Mouse (Mus musculus) thymus, postnatal 0 days (tissue): Measurements from ENCODE around the gene Timm13. TPM values are rescaled to one million over a fixed set of nuclear protein-coding genes. Genes with fewer than 3 reads are reported as not detected.

ENCODE experiments used
- DNase-seq: peaks from one replicate; pipeline ENCODE4 v3.0.0-alpha.2; 2015; ENCODE audit warnings: low spot score
- polyA plus RNA-seq: library from polyadenylated mRNA; unstranded; fragments of >200 nt; fragmentation: Nextera tagmentation; extraction: Ambion mirVana; gene quantifications from 2 replicates; pipeline ENCODE4 v1.2.1, GENCODE M21; 2015

Timm13 gene
- 337 and 351 TPM in 2 replicates for polyA plus RNA-seq

GRCm38 (mm10) chr10:80900318-80901247, at the start of gene Timm13:
Timm13 (minus strand) TSS chr10:80900969.
- peak; percentile 99 for DNase-seq

- no peak for DNase-seq
These were observed 49.5 kb upstream of the Timm13 start for GRCm38 (mm10) chr10:80950314-80950713.

- no peak for DNase-seq
These were observed 48.3 kb upstream of the Timm13 start for GRCm38 (mm10) chr10:80949081-80949480.

DNA sequence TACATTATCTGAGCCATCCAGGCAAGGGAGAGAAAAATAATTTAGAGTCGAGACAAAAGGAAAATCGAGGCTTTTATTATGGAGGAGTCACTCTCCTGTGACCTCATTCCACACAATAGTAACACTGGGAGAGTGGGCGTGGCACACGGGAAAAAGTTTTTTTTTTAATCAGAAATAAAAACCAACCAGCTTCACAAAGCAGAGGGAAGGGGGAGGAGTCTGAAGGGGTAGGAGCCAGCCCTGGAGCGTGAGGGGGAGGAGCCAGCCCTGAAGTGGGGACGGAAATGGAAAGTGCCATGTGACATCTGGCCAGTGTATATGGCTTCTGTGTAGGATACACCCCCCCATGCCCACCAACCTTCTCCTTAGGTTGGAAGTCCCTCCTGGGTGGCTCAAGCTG, 47.8 kb upstream of the Timm13 start:
- no peak for DNase-seq

GRCm38 (mm10) chr10:80947802-80948201, 47.0 kb upstream of the Timm13 start:
- DNase-seq = no peak

DNA sequence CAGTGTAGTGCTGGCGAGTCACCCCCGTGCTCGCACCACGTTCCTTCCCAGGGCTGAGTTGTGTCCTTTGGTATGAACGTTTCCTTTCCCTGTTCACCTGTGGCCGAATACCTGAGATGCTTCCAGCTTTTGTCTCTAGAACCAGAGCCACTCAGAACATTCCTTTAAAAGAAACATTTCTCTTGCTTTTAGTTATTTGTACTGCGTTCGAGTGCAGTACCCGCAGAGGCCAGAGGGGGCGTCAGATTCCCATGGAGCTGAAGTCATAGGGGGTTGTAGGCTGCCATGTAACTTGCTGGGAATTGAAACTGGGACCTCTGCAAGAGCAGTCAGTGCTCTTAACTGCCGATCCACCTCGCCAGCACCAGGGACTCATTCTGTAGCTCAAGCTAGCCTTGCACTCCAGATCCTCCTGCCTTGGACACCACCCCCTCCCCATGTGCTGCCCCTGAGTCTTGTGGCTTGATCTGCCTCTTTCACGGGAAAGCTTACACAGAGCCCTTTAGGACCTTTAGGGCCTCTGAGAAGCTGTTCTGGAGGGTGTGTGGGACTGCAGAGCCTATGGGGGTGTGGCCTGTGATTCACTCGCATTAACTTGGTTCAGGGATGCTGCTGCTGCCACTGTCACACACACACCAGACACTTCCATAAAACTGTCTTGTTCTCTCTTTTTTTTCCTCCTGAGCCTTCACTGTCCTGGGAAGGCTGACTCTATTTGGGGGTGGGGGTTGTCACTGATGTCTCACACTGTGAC, 46.1 kb upstream of the Timm13 start:
- no peak for DNase-seq

DNA sequence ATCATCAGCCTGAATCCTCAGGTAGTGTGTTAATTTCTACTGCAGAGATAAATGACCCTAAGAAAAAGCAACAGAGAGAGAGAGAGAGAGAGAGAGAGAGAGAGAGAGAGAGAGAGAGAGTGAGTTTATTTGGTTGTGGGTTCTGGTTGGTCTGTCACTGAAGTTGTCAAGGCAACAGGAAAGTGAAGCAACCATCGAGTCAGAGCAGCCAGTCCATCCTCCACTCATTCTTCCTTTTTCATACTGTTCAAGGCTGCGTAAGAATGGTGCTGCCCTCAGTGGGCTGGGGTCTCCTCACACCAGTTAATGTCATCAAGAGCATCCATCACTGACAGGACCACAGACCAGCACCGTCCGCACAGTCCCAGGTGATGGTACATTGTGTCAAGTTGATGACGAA, 43.5 kb upstream of the Timm13 start:
- DNase-seq = no peak

DNA sequence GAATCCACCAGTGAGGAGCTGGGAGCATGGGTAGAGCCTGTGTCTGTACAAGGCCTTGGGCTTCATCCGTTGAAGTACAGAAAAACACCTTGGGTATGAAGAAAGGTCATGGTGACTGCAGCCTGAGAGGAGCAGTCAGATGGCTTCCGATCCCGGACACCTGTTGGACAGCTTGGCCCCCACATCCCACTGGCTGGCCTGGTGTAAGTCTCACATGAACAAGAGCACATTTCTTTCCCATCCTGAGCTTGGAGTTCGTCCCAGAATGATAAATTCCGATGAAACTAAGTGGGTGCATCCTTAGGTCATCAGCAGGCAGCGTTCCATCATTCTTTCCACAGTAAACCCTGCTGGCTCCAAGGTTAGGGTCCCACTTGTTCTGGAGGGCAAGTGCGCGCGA, 42.9 kb upstream of the Timm13 start:
- no peak for DNase-seq

DNA sequence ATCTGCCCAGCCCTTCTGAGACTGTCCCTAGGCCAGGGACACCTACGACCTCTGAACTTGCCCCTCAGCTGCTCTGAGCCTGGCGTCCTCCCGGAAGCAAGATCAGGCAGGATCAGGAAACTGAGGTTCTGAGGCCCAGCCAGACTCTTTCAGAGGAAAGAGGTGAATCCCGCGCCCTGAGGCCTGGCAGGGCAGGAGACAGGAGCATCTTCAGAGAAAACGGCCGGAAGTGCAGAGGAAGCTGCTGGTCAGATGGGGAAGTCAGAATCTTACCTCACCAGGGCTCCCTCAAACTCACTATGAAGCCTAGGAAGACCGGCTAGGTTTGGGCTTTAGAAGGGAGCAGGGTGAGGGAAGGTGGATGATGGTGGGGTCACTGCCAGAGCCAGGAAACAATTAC, 42.1 kb upstream of the Timm13 start:
- DNase-seq = no peak

DNA sequence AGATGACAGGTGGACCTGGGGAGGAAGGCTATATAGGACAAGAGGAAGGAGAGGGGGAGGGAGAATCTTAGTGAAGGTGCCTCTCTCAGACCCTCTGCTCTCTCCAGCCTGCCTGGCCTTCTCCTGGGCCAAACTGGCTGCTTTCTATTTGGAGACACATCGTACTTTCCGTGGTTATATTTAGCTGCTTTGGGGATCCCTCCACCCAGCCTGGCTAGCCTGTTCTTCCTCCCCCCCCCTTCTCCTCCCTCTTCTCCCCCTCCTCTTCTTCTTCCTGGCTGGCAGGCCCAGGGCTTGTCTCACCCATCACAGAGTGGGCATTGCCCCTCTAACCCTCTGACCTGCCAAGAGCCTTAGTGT, 40.2 kb upstream of the Timm13 start:
- DNase-seq = no peak

GRCm38 (mm10) chr10:80940320-80940987, 39.7 kb upstream of the Timm13 start:
- no peak for DNase-seq

- DNase-seq = peak; percentile 81
These were observed 38.9 kb upstream of the Timm13 start for GRCm38 (mm10) chr10:80939671-80940070.

DNA sequence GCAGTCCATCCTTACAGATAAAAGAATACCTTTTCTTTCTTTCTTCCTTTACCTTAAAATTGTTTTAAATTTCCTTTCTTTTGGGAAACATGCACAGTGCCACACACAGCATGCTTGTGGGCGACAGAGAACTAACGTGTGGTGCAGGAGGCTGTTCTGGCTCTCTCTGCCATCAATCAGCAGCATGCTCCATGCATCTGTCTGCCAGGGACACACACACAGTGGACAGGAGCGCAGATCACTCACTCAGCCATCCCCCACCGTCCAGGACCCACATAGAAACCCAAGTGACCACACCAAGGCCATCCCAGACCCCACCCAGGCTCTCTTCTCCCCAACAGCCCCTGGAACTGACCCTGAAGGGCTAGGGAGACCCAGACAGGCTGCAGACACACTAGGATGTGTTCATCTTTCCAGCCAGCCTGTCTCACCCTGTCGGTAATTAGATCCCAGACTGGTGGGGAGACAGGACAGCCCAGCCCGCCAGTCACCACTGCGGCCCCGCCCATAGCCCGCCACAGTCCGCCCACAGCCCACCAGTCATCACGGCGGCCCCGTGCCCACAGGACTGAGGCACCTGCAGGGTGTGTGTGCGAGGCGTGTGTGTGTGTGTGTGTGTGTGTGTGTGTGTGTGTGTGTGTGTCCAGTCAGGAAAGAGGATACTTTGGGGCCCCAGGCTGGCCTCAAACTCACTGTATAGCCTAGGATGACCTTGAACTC, 38.2 kb upstream of the Timm13 start:
- DNase-seq = no peak

GRCm38 (mm10) chr10:80937646-80938045, 36.9 kb upstream of the Timm13 start:
- DNase-seq = no peak

- no peak for DNase-seq
These were observed 36.0 kb upstream of the Timm13 start for GRCm38 (mm10) chr10:80936810-80937164.

DNA sequence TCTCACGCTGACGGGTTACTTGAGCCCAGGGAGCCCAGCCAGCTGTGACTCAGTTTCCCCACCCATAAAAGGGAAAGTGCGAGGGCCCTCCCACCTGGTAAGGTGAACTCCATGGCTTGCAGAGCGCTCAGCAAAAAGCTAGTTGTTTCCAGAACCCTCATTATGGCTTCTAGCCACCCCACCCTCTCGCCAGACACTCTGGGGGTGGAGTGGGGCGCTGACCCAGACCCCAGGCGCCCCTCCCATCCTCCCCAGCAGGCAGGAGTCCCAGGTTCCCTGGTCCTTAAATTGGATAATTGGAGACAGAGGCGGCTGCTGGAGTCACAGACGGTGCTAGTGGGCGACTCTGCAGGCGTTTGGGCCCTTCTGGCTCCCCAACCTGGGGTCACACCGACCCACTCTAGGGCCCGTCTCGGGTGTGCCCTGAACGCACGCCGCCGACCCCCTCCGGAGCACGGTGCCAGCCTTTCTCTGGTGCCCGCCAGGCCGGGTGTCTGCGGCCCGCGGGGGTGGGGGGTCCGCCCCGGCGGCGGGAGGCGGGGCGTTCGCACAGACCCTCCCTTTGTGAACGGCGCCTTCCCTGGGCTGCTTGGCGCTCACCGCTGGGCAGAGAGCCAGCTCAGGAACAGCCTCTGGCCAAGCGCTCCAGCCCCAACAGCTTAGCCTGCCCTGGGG, 35.5 kb upstream of the Timm13 start:
- no peak for DNase-seq

DNA sequence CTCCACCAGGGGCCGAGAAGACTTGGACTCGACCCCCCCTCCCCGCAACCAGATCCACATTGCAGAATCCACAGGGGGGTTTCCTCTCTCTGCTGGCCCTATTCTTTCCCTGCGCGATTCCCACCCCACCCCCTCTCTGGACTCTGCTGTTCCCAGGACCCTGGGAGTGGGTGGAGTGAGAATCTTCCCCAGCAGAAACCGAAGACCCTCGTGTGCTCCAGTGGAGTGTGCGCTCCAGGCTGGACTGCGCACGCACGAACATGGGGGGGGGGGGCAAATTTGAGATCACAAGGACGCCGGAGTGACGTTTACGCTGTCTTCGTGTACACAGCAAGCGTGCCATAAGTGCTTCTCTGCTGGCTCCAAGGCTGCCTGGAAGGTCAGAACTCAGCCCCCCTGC, 34.9 kb upstream of the Timm13 start:
- DNase-seq = no peak

- DNase-seq = no peak
These were observed 34.5 kb upstream of the Timm13 start for GRCm38 (mm10) chr10:80935241-80935640.

- no peak for DNase-seq
These were observed 33.6 kb upstream of the Timm13 start for GRCm38 (mm10) chr10:80934136-80934985.
